Mouse (Mus musculus): ENCODE data around the gene Llgl2.

Llgl2 gene

DNA sequence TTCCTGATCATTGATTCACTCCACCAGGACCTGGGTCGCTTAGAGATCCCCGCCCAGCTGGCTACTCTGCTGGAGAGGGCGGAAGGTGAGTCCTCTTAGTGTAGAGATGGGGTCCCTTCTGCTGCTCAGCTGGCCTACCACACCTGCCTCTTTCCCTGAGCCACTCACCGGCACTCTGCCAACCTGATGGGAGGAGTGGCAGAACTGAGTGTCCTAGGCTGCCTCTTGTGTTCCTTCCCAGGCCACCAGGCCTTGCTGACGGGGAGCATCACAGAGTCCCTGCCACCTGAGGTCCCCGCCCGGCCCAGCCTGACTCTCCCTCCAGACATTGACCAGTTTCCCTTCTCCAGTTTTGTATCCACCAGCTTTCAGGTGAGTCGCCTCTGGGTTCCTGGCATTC is 54.2 kb downstream of the Llgl2 start:
- DNase-seq (ENCODE audit: low read depth), result no peak

DNA sequence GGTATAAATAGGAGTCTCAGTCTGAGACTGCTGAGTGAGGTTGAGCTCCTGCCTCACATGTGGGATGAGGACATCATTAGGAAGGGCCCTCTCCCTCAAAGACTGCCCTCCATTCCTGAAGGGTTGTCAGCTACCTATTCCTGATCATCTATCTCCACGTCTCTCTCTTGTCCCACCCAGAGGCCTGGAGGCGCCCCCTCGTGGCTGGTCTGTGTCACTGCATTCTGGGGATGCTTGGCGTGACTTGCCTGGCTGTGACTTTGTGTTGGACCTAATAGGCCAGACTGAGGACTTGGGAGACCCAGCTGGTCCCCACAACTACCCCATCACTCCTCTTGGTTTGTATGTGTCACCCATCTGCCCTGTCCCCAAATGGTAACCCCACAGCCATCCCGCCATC is 57.2 kb downstream of the Llgl2 start:
- peak; percentile 77 for DNase-seq (ENCODE audit: low read depth)

DNA sequence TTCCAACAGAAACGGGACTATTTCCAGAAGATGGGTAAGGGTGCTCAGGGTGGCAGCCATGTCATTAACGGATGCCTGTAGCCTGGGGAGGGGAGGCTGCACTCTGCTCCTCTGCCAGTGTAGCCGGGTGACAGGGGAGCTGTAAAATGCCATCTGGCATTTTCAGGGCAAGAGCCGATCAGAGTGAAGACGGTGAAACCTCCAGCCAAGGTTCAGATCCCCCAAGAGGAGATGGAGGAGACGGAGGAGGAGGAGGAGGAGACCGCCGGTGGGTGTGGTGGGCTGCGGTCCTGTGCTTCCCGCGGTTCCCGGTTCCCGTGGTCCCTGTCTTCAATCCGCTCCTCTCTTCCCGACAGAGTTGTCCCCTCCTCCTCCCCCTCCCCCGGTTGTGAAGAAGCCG is 59.4 kb downstream of the Llgl2 start:
- no peak for DNase-seq (ENCODE audit: low read depth)

DNA sequence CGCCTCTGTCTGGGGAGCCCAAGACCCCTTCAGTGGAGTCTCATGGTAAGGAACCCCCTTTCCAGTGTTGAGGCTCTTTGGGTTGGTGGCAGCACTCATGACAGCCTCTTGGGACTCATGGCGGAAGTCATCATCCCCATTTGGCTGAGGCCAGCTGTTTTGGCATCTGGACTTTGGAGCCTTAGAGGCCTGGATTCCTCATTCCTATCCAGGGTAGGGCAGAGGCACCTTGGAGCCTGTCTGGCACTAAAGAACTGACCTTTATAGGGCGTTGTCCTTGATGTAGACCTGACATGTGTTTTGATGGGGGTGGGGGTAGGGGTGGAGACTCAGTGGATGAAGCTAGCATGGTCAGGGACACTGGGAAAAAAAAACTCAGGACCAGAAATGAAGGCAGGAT is 60.5 kb downstream of the Llgl2 start:
- no peak for DNase-seq (ENCODE audit: low read depth)

DNA sequence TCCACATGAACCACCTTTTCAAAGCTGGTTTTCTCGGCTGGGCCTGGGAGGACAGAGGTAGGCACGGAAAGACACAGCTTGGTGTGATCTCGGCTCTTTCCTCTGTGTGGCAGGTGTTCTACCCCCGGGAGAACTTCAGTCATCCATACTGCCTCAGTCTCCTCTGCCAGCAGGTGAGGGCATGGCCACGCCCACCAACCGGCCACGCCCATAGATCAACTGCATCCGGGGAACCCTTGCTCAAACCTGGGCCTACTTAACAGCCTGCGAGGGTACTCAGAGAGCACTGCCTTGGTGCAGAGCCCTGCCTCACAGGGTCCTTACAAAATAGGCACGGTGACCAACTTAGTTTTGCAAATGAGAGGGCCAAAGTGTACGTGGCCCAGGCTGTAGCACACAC is 61.4 kb downstream of the Llgl2 start:
- no peak for DNase-seq (ENCODE audit: low read depth)

DNA sequence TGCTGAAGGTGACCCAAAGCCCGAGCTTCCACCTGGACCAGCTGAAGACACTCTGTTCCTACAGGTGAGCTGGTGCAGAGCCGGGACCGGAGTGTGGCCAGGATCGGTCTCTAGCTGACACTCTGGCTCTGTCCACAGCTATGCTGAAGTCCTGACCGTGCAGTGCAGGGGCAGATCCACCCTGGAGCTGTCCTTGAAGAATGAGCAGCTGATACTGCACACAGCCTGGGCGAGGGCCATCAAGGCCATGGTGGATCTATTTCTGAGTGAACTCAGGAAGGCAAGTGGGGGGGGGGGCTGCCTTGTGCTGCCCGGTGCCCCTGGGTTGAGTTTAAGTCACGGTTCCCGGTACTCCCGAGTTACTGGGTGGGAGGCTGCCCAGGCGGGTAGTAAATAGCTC is 62.6 kb downstream of the Llgl2 start:
- no peak for DNase-seq (ENCODE audit: low read depth)

DNA sequence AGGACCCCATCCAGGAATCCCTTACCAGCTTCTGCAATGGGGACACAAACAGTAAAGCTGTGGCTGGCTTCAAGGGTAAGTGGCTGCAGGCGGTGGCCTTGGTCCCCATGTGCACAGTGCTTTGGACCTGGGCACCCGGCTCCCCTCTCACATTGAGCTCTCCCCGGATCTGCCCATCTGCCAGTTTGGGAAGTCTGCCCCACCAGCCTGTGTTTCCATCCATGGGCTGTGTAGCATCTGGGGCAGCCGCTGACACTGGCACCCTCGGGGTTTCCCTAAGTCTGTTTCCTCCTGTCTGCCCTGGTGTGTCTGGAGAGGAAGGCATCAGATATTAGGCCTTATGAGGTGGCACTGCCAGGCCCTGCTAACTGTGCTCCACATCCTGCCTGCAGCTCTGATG is 64.2 kb downstream of the Llgl2 start:
- no peak for DNase-seq (ENCODE audit: low read depth)

DNA sequence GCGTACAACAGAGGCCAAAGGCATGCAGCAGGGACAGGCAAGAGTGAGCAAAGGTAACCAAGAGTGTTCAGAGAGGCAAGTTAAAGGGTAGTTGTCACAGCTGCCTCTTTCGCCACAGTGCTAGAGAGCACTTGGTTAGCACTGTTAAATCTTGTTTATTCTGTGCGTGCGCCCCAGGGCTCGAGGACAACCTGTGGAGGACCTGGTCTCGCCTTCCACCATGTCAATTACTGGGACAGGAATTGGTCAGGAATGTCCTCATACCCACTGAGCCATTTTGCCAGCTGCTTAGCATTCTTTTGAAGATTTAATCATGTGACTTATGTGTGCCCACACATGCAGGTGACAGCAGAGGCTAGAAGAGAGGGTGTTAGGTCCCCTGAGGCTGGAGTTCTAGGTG is 65.3 kb downstream of the Llgl2 start:
- DNase-seq (ENCODE audit: low read depth), result no peak

DNA sequence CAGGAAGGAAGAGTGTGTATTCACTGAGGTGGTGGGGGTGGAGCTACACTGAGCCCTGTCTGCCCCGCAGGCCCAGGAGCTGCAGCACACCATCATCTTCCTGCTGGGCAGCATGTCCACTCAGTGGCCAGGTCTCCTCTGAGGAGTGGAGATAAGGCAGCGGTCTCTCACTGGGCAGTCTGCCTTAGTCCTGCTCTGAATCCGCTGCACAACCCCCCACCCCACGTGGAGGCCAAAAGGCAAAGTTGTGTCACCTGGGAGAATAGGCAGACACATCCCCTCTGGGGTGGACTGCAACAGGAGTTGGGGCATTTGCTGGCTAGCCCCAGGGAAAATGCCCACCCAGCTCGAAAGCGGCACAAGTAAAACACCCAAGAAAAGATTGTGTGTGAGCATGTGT is 68.4 kb downstream of the Llgl2 start:
- no peak for DNase-seq (ENCODE audit: low read depth)

DNA sequence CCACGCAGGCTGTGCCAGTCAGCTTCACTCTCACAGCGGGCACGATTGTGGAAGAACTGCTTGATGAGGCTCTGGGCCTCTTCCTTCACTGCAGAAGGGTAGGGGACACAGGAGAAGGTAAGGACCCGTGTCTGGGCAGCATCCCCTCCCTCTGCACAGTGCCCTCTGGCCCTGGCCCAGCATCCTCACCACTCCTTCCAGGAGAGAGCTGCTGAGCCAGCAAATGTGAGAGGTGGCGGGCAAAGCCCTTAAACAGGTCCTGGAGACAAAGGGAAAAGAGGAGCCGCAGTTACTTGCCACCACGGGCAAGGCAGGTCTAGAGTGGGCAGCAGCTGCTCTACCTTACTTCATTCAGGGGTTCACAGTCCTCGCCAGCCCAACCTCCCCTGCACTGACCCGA is 69.2 kb downstream of the Llgl2 start:
- DNase-seq (ENCODE audit: low read depth), result no peak

DNA sequence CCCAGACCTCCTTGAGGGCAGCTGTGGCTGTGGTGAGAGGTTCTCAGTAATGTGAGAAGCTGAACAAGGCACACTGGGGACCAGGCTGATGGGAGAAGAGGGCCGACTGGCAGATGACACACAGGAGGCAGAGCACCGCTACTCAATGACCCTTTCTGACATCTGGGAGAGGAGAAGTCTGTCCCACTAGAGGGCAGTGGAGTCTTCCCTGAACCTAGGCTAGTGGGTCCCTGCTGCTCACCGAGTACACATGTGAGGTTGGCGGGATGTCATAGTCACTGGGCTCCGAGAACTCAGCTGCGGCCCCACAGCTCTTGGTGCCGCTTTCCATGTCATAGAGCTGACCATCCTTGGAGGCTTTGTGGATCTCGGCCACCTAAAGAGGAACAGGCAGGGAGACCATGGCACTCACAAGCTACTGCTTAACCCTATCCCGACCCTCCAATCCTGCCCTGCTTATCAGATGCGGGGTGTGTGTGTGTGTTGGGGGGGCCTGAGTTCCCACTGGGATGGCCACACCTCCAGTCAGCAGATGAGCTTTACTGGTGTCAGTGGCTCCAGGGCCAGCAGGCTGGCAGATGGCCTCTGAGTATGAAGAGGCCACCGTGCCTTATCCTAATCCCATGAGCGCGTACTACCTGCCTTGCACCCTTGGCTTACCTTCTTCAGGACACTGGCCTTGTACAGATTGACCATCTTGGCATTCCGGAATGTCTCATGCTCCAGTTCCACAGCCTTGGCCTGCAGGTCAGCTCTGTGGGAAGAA is 71.1 kb downstream of the Llgl2 start:
- no peak for DNase-seq (ENCODE audit: low read depth)

DNA sequence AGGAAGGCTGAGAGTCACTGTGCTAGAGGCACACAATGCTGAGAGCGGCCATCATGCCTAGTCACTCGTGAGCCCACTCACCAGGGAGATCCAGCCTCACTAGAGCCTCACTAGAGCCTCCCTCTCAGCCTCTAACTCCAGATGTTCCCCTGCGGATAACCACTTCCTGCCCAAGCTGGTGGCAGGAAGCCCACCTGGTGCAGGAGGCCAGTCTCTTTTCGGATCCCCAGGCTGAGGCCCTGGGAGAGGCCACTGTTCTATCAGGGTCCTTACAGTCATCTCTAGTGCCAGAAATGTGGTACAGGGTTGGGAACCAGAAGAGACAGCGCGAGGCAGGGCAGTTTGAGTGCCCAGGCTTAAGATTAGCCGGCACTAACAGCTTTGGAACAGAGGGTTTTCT is 74.6 kb downstream of the Llgl2 start:
- no peak for DNase-seq (ENCODE audit: low read depth)

DNA sequence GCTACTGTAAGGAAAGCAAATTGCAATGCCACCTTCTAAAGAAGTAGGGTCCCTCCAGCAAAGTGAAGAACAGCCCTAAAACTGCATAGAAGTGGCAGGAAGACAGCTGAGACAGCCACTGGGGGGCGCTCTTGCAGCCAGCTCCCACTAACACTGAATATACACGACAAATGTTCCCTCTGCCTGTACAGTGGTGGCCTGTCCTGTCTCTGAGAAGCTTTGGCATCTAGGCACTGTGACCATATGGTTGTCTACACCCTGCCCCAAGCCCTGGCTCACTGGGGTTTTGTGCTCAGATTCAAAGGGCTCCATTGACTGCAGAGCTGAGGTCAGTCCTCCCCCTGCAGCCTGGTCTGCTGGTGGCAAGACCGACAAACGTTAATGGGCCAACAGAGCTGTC is 75.0 kb downstream of the Llgl2 start:
- peak; percentile 45 for DNase-seq (ENCODE audit: low read depth)

DNA sequence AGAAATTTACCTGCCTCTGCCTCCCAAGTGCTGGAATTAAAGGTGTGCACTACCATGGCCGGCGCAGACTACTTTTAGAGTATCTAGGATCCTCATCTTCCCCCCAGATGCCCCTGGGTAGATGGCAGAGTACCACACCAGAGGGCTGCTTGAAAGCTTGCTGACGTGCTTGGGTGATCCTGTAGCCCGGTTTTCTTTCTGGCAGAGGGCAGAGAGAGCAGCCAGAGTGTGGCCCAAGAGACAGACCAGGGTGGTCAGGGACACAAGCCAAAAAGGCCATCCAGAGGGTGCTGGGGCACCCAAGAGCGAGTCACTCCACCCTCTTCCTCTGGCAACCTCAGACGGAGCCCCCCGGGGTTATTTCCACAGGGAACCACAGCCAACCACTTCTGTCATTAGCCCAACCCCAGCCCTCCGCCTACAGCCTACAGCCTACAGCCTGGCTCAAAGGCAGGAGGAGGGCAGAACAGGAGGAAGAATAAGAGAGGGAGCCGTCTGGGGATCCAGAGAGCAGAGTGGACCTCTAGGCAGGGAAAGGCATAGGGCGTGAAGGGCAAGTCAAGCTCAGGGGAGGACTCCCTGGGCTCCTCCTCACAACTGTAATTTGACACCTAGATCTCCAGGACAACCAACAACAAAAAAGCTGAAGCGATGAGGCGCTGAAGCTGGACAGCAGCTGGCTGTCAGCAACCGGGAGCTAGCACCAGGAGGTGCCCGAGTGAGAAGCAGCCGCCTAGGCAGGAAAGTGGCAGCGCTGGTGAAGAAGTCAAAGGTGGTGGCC is 75.8 kb downstream of the Llgl2 start, which contains the start of gene Smim5:
TSS of gene Smim5 (plus strand) at position 481 of the 781 bp plus-strand sequence.
- DNase-seq (ENCODE audit: low read depth), result peak; percentile 76

DNA sequence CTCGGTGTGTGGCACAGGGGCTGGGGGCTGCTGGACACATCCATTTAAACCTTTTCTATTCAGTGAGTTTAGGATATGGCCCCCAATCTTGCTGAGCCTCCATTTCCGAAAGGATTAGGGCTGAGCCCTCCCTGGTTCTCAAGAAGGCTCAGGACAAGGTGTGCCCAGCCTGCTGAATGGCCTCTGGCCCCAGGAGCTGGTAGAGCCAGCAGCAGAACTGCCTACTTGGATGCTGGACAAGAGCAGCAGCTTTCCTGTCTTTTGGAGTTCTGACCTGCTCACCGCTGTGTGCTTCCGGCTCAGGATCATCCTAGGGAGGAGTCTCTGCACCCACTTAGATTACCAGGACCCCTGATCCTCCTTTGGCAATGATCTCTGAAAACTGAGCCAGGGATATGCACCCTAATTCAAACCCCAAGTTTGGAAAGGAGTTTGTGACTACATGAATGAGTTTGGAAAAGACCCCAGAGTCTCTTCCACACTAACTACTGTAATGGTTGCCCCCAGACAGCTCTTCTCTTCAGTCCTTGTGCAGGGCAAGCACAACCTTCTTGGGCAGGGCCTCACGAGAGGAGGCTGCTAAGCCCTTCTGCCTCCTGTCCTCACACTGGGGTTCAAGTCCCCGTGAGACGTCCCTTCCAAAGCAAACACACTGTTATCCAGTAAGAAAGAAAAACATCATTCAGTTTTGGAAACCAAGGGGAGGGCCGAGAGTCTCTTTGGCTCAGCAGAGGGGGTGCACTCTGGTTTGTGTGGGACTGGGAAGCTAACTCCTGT is 76.9 kb downstream of the Llgl2 start:
- DNase-seq (ENCODE audit: low read depth), result no peak

DNA sequence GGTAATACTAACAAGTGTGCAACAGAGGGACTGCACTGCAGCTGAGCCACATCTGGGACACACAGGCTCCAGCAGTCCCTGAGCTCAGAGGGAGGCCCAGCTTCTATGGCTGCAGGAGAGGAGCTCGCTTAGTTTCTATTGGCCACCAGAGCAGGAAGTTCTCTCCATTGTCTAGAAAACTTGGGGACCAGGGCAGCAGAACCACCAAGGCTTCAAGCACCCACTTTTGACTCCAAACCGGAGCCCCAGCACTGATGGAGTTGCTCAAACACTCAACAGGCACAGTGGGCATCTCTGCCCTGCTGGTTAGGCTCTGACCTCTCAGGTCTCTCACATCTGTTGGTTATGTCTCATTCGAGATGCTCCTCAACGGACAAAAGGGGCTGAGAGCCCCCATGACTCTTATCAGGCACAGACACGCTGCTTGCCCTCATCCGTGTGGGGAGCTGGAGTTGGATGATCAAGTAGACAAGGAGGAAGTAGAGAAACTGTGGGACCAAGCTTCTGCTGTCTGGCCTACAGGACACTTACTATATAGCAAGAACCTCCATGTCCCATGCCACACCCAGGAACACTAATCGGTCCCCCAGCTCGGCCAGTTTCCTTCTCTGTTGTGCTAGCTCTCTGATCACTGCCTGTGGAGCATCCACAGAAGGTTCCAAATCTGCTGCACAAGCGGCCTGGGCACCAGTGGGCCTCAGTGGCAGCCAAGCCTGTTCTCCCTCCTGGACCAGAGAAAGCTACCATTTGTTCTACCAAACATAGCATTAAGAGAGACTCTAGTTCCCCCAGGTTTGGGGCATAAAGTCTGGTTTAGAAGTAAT is 77.7 kb downstream of the Llgl2 start:
- DNase-seq (ENCODE audit: low read depth), result no peak

DNA sequence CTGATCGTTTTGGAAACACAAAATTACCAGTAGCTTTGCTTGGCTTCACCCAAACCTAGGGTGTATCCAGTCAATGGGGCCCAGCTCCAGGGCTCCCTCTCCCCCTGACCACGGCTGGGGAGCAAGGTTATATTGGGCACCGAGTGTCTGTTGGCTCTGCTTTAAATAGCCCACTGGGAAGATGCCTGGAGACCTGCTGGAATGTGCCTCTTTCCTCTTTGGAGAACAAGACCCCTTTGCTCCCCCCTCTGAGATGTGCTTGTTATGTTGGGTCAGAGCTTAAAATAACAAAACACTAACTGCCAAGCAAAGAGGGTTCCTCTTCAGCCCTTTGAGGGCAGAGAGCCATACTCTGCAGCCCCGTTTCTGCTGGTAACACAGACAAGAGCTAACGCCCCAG is 78.3 kb downstream of the Llgl2 start:
- no peak for DNase-seq (ENCODE audit: low read depth)

DNA sequence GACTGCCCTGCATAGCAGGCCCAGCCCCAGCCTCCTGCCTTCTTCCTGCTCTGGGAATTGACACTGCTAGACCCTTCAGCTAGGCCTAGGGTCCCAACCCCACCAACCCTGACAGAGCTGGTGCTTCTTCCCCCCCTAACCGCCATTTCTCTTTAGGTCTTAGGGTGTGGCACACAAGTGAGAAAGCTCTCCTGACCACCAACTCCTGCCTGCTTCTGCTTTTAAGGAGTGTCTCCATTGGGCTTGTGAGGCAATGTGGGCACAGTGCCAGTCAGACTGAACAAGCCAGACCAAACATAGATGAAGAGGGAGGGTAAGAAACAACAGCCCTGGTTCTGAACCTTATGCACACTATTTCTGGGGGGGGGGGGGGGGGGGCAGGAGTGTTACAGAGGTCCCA is 79.0 kb downstream of the Llgl2 start:
- peak; percentile 82 for DNase-seq (ENCODE audit: low read depth)

DNA sequence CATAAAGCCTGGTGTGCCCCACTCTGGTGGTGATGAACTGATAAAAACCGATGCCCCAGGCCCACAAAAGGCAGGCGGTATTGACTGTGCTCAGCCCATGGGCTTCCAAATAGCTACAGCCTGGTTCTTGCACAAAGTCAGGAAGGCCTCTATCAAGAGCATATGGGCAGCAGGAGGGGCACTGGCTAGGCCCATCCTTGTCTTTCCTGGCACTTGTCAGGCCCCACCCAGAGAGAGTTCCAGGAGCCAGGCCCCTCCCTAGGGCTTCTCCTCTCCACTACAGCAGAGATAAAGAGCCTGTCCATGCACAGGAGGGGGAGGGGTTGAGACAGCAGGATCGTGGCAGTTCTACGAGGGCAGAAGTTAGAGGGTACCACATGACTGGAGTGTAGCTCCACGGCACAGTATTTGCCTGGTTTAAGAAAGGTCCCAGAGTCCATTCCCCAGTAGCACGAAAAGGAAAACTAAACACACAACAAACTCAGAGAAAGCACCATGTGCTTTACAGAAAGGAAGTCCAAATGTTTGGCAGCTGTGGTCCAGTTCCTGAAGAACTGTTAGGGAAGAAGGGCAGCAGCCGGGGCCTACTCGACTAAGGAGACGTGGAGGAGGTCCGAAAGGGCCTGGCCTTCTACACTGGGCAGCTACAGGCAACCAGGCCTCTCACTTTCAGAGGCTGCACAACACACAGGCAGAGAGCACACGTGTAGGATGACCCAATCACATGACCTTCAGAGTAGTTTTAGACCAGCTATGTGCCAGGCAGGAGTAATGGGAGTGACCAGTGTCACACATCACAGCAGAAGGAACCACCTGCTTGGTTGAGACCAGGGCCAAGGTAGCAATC is 79.8 kb downstream of the Llgl2 start:
- peak; percentile 17 for DNase-seq (ENCODE audit: low read depth)

DNA sequence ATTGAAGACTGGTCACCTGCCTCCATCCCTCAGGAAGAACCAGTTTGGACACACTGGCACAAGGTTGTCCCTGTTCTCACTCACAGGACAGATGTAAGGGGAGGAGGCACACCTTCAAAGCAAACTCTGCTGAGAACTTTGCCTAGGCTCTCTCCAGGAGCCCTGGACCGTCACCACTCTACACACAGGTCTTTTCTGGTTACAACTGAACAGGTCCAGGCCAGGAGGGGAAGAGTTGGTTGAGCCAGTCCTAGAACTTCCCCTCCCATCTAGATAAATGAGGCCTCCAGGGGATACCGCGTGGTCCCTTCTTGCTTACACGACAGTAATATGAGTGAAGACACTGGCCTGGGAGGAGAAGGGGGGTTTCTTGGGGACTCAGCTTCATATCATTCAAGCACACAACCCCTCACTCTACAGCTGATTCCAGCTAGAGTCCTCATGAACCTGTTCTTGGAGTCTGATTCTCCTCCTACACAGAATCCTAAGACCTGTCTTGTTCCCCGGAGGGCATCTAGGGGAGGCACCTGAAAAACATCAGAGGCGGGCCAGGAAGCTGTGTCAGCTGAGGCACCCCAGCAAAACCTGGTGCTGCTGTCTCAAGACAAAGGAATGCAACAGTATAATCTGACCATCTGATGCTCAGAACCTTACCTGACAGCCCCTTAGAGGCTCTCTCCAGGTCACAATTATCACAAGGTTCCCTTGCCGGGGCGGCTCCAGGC is 80.5 kb downstream of the Llgl2 start:
- no peak for DNase-seq (ENCODE audit: low read depth)

Measured in NIH3T3 (cell line).